In the genomic region with DNA sequence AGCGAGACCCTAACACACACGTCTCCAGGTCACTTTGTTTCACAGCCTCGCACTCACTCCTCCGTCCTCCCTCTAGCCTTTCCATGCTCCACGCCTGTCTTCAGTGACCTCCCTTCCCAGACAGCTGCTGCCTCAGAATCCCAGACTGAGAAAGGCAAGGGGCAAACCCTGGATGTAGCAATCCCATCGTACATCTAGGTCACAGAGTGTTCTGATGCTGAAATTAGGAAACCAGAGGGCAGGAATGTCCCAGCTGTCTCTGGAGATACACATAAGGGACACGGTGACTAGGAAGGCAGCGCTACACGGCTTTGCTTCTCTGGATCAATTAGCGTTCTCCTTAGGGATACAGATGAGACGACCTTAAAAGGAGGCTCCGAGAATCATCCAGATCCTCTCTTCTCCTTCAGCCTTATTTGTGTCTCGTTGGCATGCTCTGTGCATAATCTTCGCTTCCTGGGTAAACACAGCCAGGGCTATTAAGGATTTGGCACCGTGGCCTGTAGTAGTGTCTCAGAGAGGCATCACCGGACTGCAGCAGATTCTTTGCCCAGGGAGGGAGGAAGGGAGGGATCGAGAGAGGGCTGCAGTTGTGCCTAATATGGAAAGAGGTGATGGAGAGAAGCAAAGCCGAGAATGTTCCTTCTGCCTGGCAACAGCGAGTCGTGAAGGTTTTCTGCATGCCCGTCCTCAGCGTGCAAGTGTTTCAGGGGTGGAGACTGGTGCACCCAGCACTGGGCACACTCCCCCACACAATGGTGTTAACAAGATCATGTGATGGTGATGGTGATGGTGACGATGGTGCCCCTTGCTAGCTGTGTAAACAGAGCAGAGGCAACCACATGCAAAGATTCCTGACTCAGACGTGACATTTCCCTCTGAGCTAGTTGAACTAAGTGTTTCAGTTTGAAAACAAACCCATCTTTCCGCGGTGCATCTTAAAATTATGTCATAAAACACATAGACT, we compare ENCODE assay signal across 14 mouse cellular contexts. TPM values are rescaled to one million over a fixed set of nuclear protein-coding genes. Genes with fewer than 3 reads are reported as not detected.
DNase-seq lines count a peak whose midpoint lies in the region; ATAC-seq and TF ChIP-seq lines count a peak whose summit lies in the region.
"Had no signal": no experiment of that assay in that cellular context is flagged by ENCODE, and none has a peak within 500 bp of the region (broad histone marks: within the 10 kb centered on the region; RNA-seq: fewer than 3 reads in every experiment).

No protein-coding gene starts in this region.

- intact Hi-C loops in left cerebral cortex, postnatal 36 days (cut with DNase I) = no loop called here

- ATAC-seq in heart, embryonic 15.5 days (replicated peaks; ENCODE audit: insufficient number of reproducible peaks, insufficient read depth, low FRiP score, low read depth) = 0 out of 2 replicates have a peak, but pooled peaks have one; percentile 36
- ATAC-seq in midbrain, postnatal 0 days (ENCODE audit: low FRiP score) = 0 out of 2 replicates have a peak, but pooled peaks have one; percentile 27
- ATAC-seq in midbrain, embryonic 16.5 days = no peak; the same call in 1 of the 2 replicates
- ATAC-seq: forebrain, embryonic 14.5 days; intestine, postnatal 0 days had no signal

- no peak overlapping the region for H3K27ac ChIP-seq in heart, embryonic 15.5 days
- H3K27ac ChIP-seq in midbrain, postnatal 0 days (ENCODE audit: low read depth, low read length) = no peak overlapping the region
- H3K27ac ChIP-seq in midbrain, embryonic 16.5 days (ENCODE audit: low read length) = no peak overlapping the region
- H3K27ac ChIP-seq: embryonic facial prominence, embryonic 15.5 days; stomach, embryonic 15.5 days had no signal

- peaks cover 27% of the 10 kb centered on the region for H3K4me1 ChIP-seq in heart, embryonic 15.5 days (replicated peaks)
- no peaks in the 10 kb centered on the region for H3K4me1 ChIP-seq in midbrain, postnatal 0 days (ENCODE audit: insufficient read depth, low read length)
- H3K4me1 ChIP-seq in midbrain, embryonic 16.5 days (ENCODE audit: control insufficient read depth, insufficient read depth, low read length) = no peaks in the 10 kb centered on the region

- no peak for DNase-seq in heart, adult 9 months (ENCODE audit: low spot score in 2 of 2)
- no peak for DNase-seq in midbrain, postnatal 0 days (ENCODE audit: low spot score)
- DNase-seq in lung, postnatal 10 days = peak; percentile 52
- no peak for DNase-seq in right cerebral cortex, adult 18-20 months
- DNase-seq in left cerebral cortex, postnatal 36 days (ENCODE audit: low spot score in 2 of 2) = no peak
- DNase-seq: left cerebral cortex, postnatal 4 days; lung, embryonic 14.5 days; midbrain, embryonic 14.5 days had no signal

- H3K4me3 ChIP-seq in heart, embryonic 15.5 days = no peak overlapping the region
- no peak overlapping the region for H3K4me3 ChIP-seq in midbrain, postnatal 0 days (ENCODE audit: low read depth, low read length)
- H3K4me3 ChIP-seq in midbrain, embryonic 16.5 days (ENCODE audit: low read depth, low read length) = no peak overlapping the region
- H3K4me3 ChIP-seq: embryonic facial prominence, embryonic 15.5 days; stomach, embryonic 15.5 days had no signal

- no peak for TF ChIP-seq CTCF in midbrain, postnatal 0 days (IDR thresholded peaks at IDR 0.05)

- H3K9ac ChIP-seq in heart, embryonic 15.5 days = no peak overlapping the region
- H3K9ac ChIP-seq in midbrain, postnatal 0 days (replicated peaks; ENCODE audit: low read length, poor library complexity, severe bottlenecking) = no peak overlapping the region
- H3K9ac ChIP-seq in midbrain, embryonic 16.5 days (ENCODE audit: low read depth, low read length) = no peak overlapping the region
- H3K9ac ChIP-seq: embryonic facial prominence, embryonic 15.5 days; lung, embryonic 14.5 days; stomach, embryonic 15.5 days had no signal

- no peaks in the 10 kb centered on the region for H3K36me3 ChIP-seq in heart, embryonic 15.5 days
- no peaks in the 10 kb centered on the region for H3K36me3 ChIP-seq in midbrain, postnatal 0 days (ENCODE audit: insufficient read depth, low read length)
- H3K36me3 ChIP-seq in midbrain, embryonic 16.5 days (ENCODE audit: control insufficient read depth, insufficient read depth, low read length) = no peaks in the 10 kb centered on the region
- H3K36me3 ChIP-seq: embryonic facial prominence, embryonic 15.5 days; stomach, embryonic 15.5 days had no signal

- WGBS in heart, embryonic 15.5 days = 75% methylated on average over 26 of the region's 26 CpGs
- WGBS in midbrain, postnatal 0 days = 79% methylated on average over 26 of the region's 26 CpGs
- 82% methylated on average over 26 of the region's 26 CpGs for WGBS in midbrain, embryonic 16.5 days

- H3K4me2 ChIP-seq in heart, embryonic 15.5 days = no peak overlapping the region
- H3K4me2 ChIP-seq in midbrain, postnatal 0 days (ENCODE audit: low read depth, low read length, poor library complexity, severe bottlenecking) = no peak overlapping the region
- H3K4me2 ChIP-seq in midbrain, embryonic 16.5 days (ENCODE audit: low read length) = no peak overlapping the region
- H3K4me2 ChIP-seq: embryonic facial prominence, embryonic 15.5 days; lung, embryonic 14.5 days; stomach, embryonic 15.5 days had no signal

- H3K27me3 ChIP-seq in heart, embryonic 15.5 days = no peaks in the 10 kb centered on the region
- no peaks in the 10 kb centered on the region for H3K27me3 ChIP-seq in midbrain, postnatal 0 days (ENCODE audit: insufficient read depth, low read length)
- no peaks in the 10 kb centered on the region for H3K27me3 ChIP-seq in midbrain, embryonic 16.5 days (ENCODE audit: control insufficient read depth, insufficient read depth, low read depth, low read length)
- H3K27me3 ChIP-seq: embryonic facial prominence, embryonic 15.5 days; stomach, embryonic 15.5 days had no signal

- H3K9me3 ChIP-seq in heart, embryonic 15.5 days (replicated peaks) = no peaks in the 10 kb centered on the region
- H3K9me3 ChIP-seq in midbrain, postnatal 0 days (ENCODE audit: low read length) = no peaks in the 10 kb centered on the region
- H3K9me3 ChIP-seq in midbrain, embryonic 16.5 days (replicated peaks; ENCODE audit: control insufficient read depth, low read length, poor library complexity, severe bottlenecking) = no peaks in the 10 kb centered on the region
- H3K9me3 ChIP-seq: embryonic facial prominence, embryonic 15.5 days; stomach, embryonic 15.5 days had no signal

RNA-seq across cellular contexts. Expression of gene Zfp622, which starts 35.6 kb away (rescaled TPM):
- polyA plus RNA-seq in heart, embryonic 15.5 days (2015; fragmentation: Nextera tagmentation; extraction: Ambion mirVana) = 16.4 and 20.2 TPM in 2 replicates
- 35.6 and 37.2 TPM in 2 replicates for total RNA-seq in midbrain, postnatal 0 days (2014; rRNA removed)
- polyA plus RNA-seq in midbrain, postnatal 0 days (2015; fragmentation: Nextera tagmentation; extraction: Ambion mirVana) = 28.6 and 33.9 TPM in 2 replicates
- polyA plus RNA-seq in midbrain, embryonic 16.5 days (2015; fragmentation: Nextera tagmentation; extraction: Ambion mirVana) = 26.3 and 28.2 TPM in 2 replicates
- total RNA-seq in left cerebral cortex, postnatal 36 days (2021) = 10 to 100 TPM; 38.7 to 46.1 TPM
